Mouse (Mus musculus): Measurements from ENCODE around the gene Ctnnd1.

- TF ChIP-seq POLR2A (IDR thresholded peaks at IDR 0.05; ENCODE audit: insufficient read depth, low read depth, low read length) = no peak
- no peak for TF ChIP-seq CTCF (IDR thresholded peaks at IDR 0.05)
- TF ChIP-seq EP300 (IDR thresholded peaks at IDR 0.05; ENCODE audit: insufficient read depth, low read depth, low read length) = no peak
Observed at GRCm38 (mm10) chr2:84612764-84613163, 37.8 kb downstream of the Ctnnd1 start.
